Mouse (Mus musculus) kidney, adult 2 months (tissue): ENCODE results near the gene Dock4. TPM values are rescaled to one million over a fixed set of nuclear protein-coding genes. Genes with fewer than 3 reads are reported as not detected.

ENCODE experiments used
- DNase-seq: peaks from one replicate; pipeline ENCODE4 v3.0.0; 2021
- H3K27ac ChIP-seq: fragments of 200-500 bp; 2 replicates; pipeline ENCODE4 v1.5.1; 2012; ENCODE audit warnings: low read depth, low read length, control low read depth, inconsistent platforms; ENCODE audit not compliant: insufficient read depth
- H3K27me3 ChIP-seq: fragments of 200-500 bp; replicated peaks from 2 replicates; pipeline ENCODE4 v1.6.1; 2012; ENCODE audit warnings: mild to moderate bottlenecking, moderate library complexity, low read length, inconsistent platforms; ENCODE audit not compliant: control insufficient read depth, insufficient read depth
- H3K36me3 ChIP-seq: fragments of 200-500 bp; 2 replicates; pipeline ENCODE4 v1.6.1; 2012; ENCODE audit warnings: mild to moderate bottlenecking, moderate library complexity, low read length, inconsistent platforms; ENCODE audit not compliant: control insufficient read depth, insufficient read depth
- H3K4me1 ChIP-seq: fragments of 200-500 bp; 2 replicates; pipeline ENCODE4 v1.6.1; 2011; ENCODE audit warnings: low read length; ENCODE audit not compliant: control insufficient read depth, insufficient read depth
- H3K4me3 ChIP-seq: fragments of 200-500 bp; 2 replicates; pipeline ENCODE4 v1.5.1; 2011; ENCODE audit warnings: mild to moderate bottlenecking, low read depth, low read length, control low read depth; ENCODE audit not compliant: insufficient read depth
- CTCF ChIP-seq: fragments of 200-500 bp; conservative IDR thresholded peaks from 2 replicates; pipeline ENCODE4 v1.5.1; 2011; ENCODE audit warnings: low read depth, mild to moderate bottlenecking, control low read depth, low read length, moderate library complexity, mixed read lengths; ENCODE audit not compliant: insufficient read depth, insufficient read length
- POLR2A ChIP-seq: fragments of 200-500 bp; IDR thresholded peaks from one replicate; pipeline ENCODE4 v1.6.1; 2011; ENCODE audit warnings: low read depth, low read length, control low read depth
- WGBS: fragments of 180-500 bp; shearing (Covaris S2); methylation state at CpG from one replicate; pipeline ENCODE4 v1.1.7; 2018; 5-methylcytosine and 5-hydroxymethylcytosine counted together
- polyA plus RNA-seq: library from polyadenylated mRNA; depleted of rRNA; stranded (reverse); fragments of >200 nt; gene quantifications from 2 replicates; pipeline ENCODE4 v1.2.3, GENCODE M21; 2012

Gene Dock4
- polyA plus RNA-seq, 1 experiment, result 4.1 TPM

DNA sequence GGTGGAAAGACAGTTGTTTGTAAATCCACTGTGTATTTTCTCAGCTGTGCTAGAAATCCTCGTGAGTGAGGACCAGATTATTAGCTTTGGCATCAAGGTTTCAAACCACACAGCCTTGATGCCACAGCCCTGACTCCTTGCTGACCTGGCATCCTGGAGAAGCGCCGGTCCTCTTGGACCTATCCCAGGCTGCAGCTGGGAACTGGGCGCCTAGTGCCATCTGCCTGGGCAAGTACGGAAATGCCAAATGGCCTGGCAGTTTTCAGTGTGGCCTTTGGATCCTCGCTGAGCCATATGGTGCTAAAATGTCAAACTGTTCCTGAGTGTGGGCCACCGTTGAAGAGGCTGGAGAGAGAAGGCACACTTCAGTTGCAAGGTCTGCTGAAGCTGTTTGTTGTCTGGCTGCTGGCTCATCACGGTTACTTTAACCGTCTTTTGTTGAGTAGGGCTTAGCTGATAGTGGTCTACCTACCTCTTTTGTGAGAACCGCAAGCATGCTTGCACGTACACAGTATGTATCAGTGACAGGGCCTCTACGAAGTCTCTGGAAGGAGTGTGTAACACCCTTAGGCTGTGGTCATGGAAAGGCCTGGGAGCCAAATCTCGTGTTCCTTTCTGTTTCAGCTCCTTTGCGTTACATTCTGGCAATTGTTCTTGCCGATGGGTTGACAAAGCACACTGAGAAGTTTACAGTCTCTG lies 53.3 kb downstream of the Dock4 start:
- no peak overlapping the region for H3K27ac ChIP-seq
- DNase-seq, result peak; percentile 74

DNA sequence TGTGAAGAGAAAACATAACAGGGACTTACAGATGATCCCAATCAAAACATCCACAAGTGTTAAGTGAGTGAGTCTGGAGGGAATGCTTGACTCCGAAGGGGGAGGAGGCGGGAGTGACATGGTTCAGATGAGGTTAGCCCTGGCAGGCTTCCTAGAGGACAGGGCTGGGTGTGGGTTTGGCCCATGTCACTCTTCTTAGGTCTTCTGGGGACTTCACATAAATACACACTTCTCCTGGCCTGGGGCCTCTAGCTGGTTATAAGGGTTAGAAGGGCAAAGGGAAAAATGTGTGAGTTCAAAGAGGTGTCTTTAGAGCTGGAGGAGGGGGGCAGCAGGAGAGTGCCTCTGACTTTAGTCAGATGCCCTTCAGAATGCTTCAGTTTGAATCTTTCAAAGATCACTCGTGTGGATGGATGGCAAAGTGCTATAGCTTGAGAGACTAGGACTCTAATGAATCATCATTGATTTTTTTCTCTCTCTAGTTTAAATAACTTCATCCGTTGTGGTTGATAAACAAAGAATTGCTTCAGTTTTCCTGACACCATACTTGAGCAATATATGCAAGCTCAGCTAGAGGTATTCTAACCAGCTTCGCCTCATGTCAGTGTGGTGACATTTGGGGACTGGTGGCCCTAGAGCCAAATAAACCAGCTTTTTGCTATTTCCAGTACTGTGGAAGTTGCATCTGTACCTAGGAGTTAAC lies 54.0 kb downstream of the Dock4 start:
- no peak overlapping the region for H3K4me3 ChIP-seq
- DNase-seq, result peak; percentile 64
- WGBS, result 56% methylated on average over 5 of the region's 5 CpGs
- H3K27ac ChIP-seq, result no peak overlapping the region
- H3K27me3 ChIP-seq, result no peaks in the 10 kb centered on the region
- H3K36me3 ChIP-seq, result no peaks in the 10 kb centered on the region
- TF ChIP-seq POLR2A, result no peak
- TF ChIP-seq CTCF, result no peak
- H3K4me1 ChIP-seq, result peaks cover 11% of the 10 kb centered on the region; the same call in 1 of the 2 replicates

More for the DNA sequence above, 53.3 kb downstream of the Dock4 start:
- H3K27me3 ChIP-seq, result no peaks in the 10 kb centered on the region
- WGBS, result 55% methylated on average over 15 of the region's 15 CpGs
- H3K4me1 ChIP-seq, result peaks cover 7% of the 10 kb centered on the region; the same call in 1 of the 2 replicates
- H3K36me3 ChIP-seq, result no peaks in the 10 kb centered on the region
- no peak overlapping the region for H3K4me3 ChIP-seq
- TF ChIP-seq POLR2A (no peak), CTCF (peak; percentile 62)

DNA sequence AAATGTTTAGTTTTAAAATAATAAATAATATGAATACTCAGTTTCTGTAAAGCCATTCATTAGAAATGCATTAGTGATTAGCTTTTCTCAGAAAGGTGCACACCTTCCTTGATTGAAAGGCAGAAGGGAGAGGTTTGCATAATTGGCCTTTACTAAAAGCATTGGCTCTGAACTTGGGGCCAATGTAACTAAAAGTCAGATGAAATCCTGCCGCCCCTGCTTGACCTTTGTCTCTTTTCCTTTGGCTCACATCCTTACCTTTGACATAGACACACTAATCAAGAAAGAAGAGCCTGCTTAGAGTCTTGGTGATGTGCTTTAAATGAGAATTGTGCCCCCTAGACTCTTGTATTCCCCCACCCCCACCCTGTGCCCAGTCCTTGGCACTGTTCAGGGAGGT lies 55.4 kb downstream of the Dock4 start:
- DNase-seq, result peak; percentile 27
- 36% methylated on average over 1 of the region's 1 CpGs for WGBS
- TF ChIP-seq CTCF, result no peak
- no peak for TF ChIP-seq POLR2A
- no peaks in the 10 kb centered on the region for H3K27me3 ChIP-seq
- H3K27ac ChIP-seq, result no peak overlapping the region
- H3K4me1 ChIP-seq, result peaks cover 11% of the 10 kb centered on the region; the same call in 1 of the 2 replicates
- H3K36me3 ChIP-seq, result no peaks in the 10 kb centered on the region
- no peak overlapping the region for H3K4me3 ChIP-seq

DNA sequence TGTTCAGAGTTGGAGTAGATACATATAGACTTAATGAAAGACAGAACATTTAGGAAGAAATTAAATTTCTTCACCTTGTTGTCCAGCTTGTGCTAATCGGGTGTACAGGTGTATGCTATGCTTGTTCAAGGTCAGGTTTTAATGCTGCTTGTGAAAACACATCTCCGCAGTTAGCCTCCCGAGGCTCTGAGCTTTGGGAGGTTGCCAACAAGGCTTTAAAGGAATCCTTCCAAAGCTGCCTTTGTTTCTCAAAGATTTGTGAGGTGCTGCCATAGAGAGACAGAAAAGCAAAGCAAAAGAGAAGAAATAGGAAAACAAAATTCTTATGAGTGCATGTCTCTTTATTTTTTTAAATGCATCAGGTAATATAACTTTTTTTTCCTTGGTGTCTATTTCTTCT lies 57.8 kb downstream of the Dock4 start:
- 24% methylated on average over 3 of the region's 3 CpGs for WGBS
- Histone ChIP-seq H3K4me3 (no peak overlapping the region), H3K4me1 (peaks cover 8% of the 10 kb centered on the region; the same call in 1 of the 2 replicates), H3K27me3 (no peaks in the 10 kb centered on the region), H3K36me3 (no peaks in the 10 kb centered on the region), H3K27ac (no peak overlapping the region)
- TF ChIP-seq POLR2A (no peak), CTCF (no peak)
- DNase-seq, result peak; percentile 31

DNA sequence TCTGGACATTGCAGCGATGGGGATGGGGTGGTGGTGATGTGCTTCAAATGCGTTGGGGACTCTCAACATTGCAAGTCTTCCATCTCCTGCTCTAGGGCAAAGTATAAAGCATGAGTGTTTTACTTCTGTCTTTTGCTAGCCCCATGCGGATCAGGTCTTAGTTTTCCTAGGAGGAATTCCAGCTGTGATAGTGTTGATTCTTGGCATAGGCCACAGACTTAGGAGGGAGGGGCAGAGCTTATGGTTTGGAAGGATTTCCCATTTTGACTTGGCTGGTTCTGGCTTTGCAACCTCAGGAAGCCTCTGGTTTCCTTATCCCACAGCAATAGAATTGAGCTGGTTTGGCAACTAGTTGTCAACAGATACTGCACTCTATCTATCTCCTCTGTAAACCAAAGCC lies 58.9 kb downstream of the Dock4 start:
- Histone ChIP-seq H3K4me3 (no peak overlapping the region), H3K27ac (peak overlapping the region; percentile 37; the same call in 1 of the 2 replicates), H3K4me1 (peaks cover 3% of the 10 kb centered on the region; the same call in 1 of the 2 replicates), H3K27me3 (no peaks in the 10 kb centered on the region), H3K36me3 (no peaks in the 10 kb centered on the region)
- no peak for DNase-seq
- 71% methylated on average over 3 of the region's 3 CpGs for WGBS
- TF ChIP-seq CTCF (no peak), POLR2A (no peak)

DNA sequence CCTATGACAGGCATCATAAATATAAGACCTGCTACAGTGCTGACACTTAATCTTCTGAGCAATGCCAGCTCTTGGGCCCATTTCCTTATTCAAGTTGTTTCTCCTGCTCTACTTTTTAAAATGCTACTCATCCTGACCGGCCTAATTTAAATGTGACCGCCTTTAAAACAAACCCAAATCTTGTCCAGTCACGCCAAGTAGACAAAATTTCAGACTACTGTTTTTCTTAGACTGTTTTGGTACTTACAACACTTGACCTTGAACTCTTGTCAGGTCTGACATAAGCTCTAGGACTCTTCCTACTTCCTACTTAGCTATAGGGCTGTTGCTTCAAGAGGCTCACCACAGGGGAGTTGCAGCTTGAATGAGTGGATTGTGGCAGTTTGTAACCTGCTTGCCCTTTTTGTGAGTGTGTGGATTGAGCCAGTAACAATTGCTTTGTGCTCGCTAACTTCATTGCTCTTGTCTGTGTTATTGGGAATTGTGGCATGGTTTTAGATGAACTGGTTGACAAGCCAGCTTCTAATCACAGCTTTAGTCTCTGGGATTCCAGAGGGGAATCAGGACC lies 62.2 kb downstream of the Dock4 start:
- no peak for DNase-seq
- TF ChIP-seq POLR2A (no peak), CTCF (no peak)
- WGBS, result 87% methylated on average over 4 of the region's 4 CpGs
- 0 out of 2 replicates have a peak, but pooled peaks cover 3% of the 10 kb centered on the region for H3K4me1 ChIP-seq
- no peak overlapping the region for H3K4me3 ChIP-seq
- no peak overlapping the region for H3K27ac ChIP-seq
- H3K27me3 ChIP-seq, result no peaks in the 10 kb centered on the region
- no peaks in the 10 kb centered on the region for H3K36me3 ChIP-seq

DNA sequence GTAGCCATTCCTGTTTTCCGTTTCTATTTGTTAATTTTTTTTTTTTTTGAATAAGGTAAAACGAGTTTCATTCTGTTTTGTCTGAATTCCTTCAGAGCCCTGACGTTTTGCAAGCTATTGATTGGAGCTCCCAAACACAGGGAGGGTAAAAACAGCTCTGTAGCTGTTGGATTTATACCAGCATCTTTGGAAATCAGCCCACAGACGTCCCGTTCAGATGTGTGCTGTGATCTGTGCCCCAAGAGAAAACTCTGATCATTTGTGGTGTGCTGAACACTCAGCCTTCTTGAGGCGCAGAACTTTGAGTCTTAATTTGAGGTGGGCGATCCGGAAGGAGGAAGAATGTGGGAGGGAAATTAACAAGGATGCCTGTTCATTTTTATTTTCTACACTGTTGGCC lies 62.7 kb downstream of the Dock4 start:
- Histone ChIP-seq H3K36me3 (no peaks in the 10 kb centered on the region), H3K4me1 (0 out of 2 replicates have a peak, but pooled peaks cover 3% of the 10 kb centered on the region), H3K4me3 (no peak overlapping the region), H3K27ac (no peak overlapping the region), H3K27me3 (no peaks in the 10 kb centered on the region)
- no peak for DNase-seq
- 62% methylated on average over 8 of the region's 8 CpGs for WGBS
- no peak for TF ChIP-seq CTCF
- TF ChIP-seq POLR2A, result no peak
